Comparison of ENCODE assay signal across 9 mouse cellular contexts in genomic region chr8:83897211-83897610, GRCm38 (mm10). TPM values are rescaled to one million over a fixed set of nuclear protein-coding genes. Genes with fewer than 3 reads are reported as not detected.
A peak's percentile ranks its signal among the peaks of the same experiment; 100 is the strongest.
DNase-seq lines count a peak whose midpoint lies in the region; ATAC-seq and TF ChIP-seq lines count a peak whose summit lies in the region.
"Had no signal": no experiment of that assay in that cellular context is flagged by ENCODE, and none has a peak within 500 bp of the region (broad histone marks: within the 10 kb centered on the region; RNA-seq: fewer than 3 reads in every experiment).

No protein-coding gene starts in this region.

- H3K27ac ChIP-seq in forebrain, postnatal 0 days (ENCODE audit: low read depth, low read length): peak overlapping the region; percentile 16; the same call in 1 of the 2 replicates
- no peak overlapping the region for H3K27ac ChIP-seq in intestine, postnatal 0 days (ENCODE audit: low read depth, low read length)
- H3K27ac ChIP-seq in liver, embryonic 14.5 days: no peak overlapping the region

- no peak for TF ChIP-seq EP300 in liver, embryonic 14.5 days (IDR thresholded peaks at IDR 0.05; ENCODE audit: low read depth)

- peak overlapping the region; percentile 79 for H3K4me2 ChIP-seq in forebrain, postnatal 0 days (ENCODE audit: low read depth)
- H3K4me2 ChIP-seq in intestine, postnatal 0 days (replicated peaks; ENCODE audit: low read depth): peak overlapping the region; percentile 54
- H3K4me2 ChIP-seq in liver, embryonic 14.5 days (ENCODE audit: low read depth): peak overlapping the region; percentile 34

- no peaks in the 10 kb centered on the region; the same call in 1 of the 2 replicates for H3K27me3 ChIP-seq in forebrain, postnatal 0 days (ENCODE audit: insufficient read depth, low read length)
- peaks cover 44% of the 10 kb centered on the region for H3K27me3 ChIP-seq in intestine, postnatal 0 days (replicated peaks; ENCODE audit: control insufficient read depth, insufficient read depth, low read length)
- peaks cover 33% of the 10 kb centered on the region for H3K27me3 ChIP-seq in liver, embryonic 14.5 days (ENCODE audit: control insufficient read depth, insufficient read depth, low read length)

- ATAC-seq in forebrain, postnatal 0 days: no peak
- no peak for ATAC-seq in intestine, postnatal 0 days
- ATAC-seq in liver, embryonic 14.5 days (ENCODE audit: insufficient read depth): no peak

- 10% methylated on average over 26 of the region's 26 CpGs for WGBS in lung, adult 2 months
- WGBS in forebrain, postnatal 0 days: 1% methylated on average over 26 of the region's 26 CpGs
- 4% methylated on average over 26 of the region's 26 CpGs for WGBS in intestine, postnatal 0 days
- 6% methylated on average over 26 of the region's 26 CpGs for whole genome bisulfite sequencing in liver, embryonic 14.5 days (ENCODE audit: insufficient replicate concordance)

- H3K9me3 ChIP-seq in forebrain, postnatal 0 days (ENCODE audit: low read length): no peaks in the 10 kb centered on the region
- H3K9me3 ChIP-seq in intestine, postnatal 0 days (ENCODE audit: control insufficient read depth): no peaks in the 10 kb centered on the region
- H3K9me3 ChIP-seq in liver, embryonic 14.5 days (ENCODE audit: control insufficient read depth, low read length): no peaks in the 10 kb centered on the region

- H3K4me3 ChIP-seq in lung, adult 2 months (replicated peaks; ENCODE audit: extremely low read depth, low read depth, low read length): no peak overlapping the region
- peak overlapping the region; percentile 34 for H3K4me3 ChIP-seq in forebrain, postnatal 0 days (ENCODE audit: low read depth, low read length)
- H3K4me3 ChIP-seq in intestine, postnatal 0 days (ENCODE audit: low read depth, low read length): peak overlapping the region; percentile 17; the same call in 1 of the 2 replicates
- H3K4me3 ChIP-seq in liver, embryonic 14.5 days (ENCODE audit: insufficient read depth in 1 of 2, low read depth in 2 of 2, low read length in 2 of 2): no peak overlapping the region
- H3K4me3 ChIP-seq: myocyte had no signal

- peak; percentile 31; the same call in 1 of the 2 replicates for TF ChIP-seq CTCF in lung, adult 2 months (IDR thresholded peaks at IDR 0.05; ENCODE audit: insufficient read depth, low read length)
- TF ChIP-seq CTCF in forebrain, postnatal 0 days (IDR thresholded peaks at IDR 0.05; ENCODE audit: low read depth): peak; percentile 75
- TF ChIP-seq CTCF in intestine, postnatal 0 days (IDR thresholded peaks at IDR 0.05; ENCODE audit: low read depth): peak; percentile 67
- TF ChIP-seq CTCF in liver, embryonic 14.5 days (IDR thresholded peaks at IDR 0.05; ENCODE audit: low read depth): peak; percentile 60

- peak; percentile 35 for DNase-seq in lung, adult 2 months
- no peak for DNase-seq in lung, postnatal 25 days (ENCODE audit: low spot score)
- peak; percentile 81 to 84 for DNase-seq in cerebellum, adult 18-20 months
- peak; percentile 74 for DNase-seq in forebrain, postnatal 0 days
- DNase-seq in liver, embryonic 14.5 days (ENCODE audit: low read depth in 3 of 3, low spot score in 3 of 3): no peak
- DNase-seq in retina, embryonic 14.5 days (ENCODE audit: low spot score): peak; percentile 82
- DNase-seq in c-Kit-positive CD71-positive TER-119-positive erythroid progenitor cells, embryonic 14.5 days (ENCODE audit: low spot score): no peak

- H3K4me1 ChIP-seq in lung, adult 2 months (ENCODE audit: control insufficient read depth, insufficient read depth, low read length): peaks cover 2% of the 10 kb centered on the region; the same call in 1 of the 2 replicates
- peaks cover 13% of the 10 kb centered on the region; the same call in 1 of the 2 replicates for H3K4me1 ChIP-seq in forebrain, postnatal 0 days (ENCODE audit: insufficient read depth)
- H3K4me1 ChIP-seq in intestine, postnatal 0 days (replicated peaks; ENCODE audit: control insufficient read depth, insufficient read depth, low read length): no peaks in the 10 kb centered on the region
- H3K4me1 ChIP-seq in liver, embryonic 14.5 days (replicated peaks; ENCODE audit: control insufficient read depth in 2 of 2, insufficient read depth in 2 of 2, low read length in 1 of 2): peaks cover 0 to 4% of the 10 kb centered on the region in 2 experiments; a peak in 1 of 4 replicates

- peak overlapping the region; percentile 39 for H3K9ac ChIP-seq in forebrain, postnatal 0 days
- no peak overlapping the region for H3K9ac ChIP-seq in intestine, postnatal 0 days (ENCODE audit: low read depth, low read length)
- H3K9ac ChIP-seq in liver, embryonic 14.5 days (replicated peaks): no peak overlapping the region

- no peaks in the 10 kb centered on the region for H3K36me3 ChIP-seq in forebrain, postnatal 0 days (ENCODE audit: insufficient read depth)
- no peaks in the 10 kb centered on the region for H3K36me3 ChIP-seq in intestine, postnatal 0 days (ENCODE audit: control insufficient read depth, insufficient read depth)
- no peaks in the 10 kb centered on the region for H3K36me3 ChIP-seq in liver, embryonic 14.5 days (replicated peaks; ENCODE audit: control insufficient read depth, insufficient read depth, low read depth)

- TF ChIP-seq POLR2A in lung, adult 2 months (IDR thresholded peaks at IDR 0.05; ENCODE audit: borderline replicate concordance, extremely low read depth, low read depth, low read length): no peak

RNA-seq across cellular contexts. Expression of gene Adgrl1, which starts 2.7 kb away (rescaled TPM):
- 81.1 and 86.4 TPM in 2 replicates for polyA plus RNA-seq in lung, adult 2 months (2012; rRNA removed)
- 248 and 259 TPM in 2 replicates for total RNA-seq in forebrain, postnatal 0 days (2014; rRNA removed)
- 38.5 and 56.5 TPM in 2 replicates for polyA plus RNA-seq in forebrain, postnatal 0 days (2015; fragmentation: Nextera tagmentation; extraction: Ambion mirVana)
- polyA plus RNA-seq in intestine, postnatal 0 days (2015; fragmentation: Nextera tagmentation; extraction: Ambion mirVana): 4.4 and 5.6 TPM in 2 replicates
- 4.5 and 6.1 TPM in 2 replicates for polyA plus RNA-seq in liver, embryonic 14.5 days (2012; rRNA removed)
- polyA plus RNA-seq in liver, embryonic 14.5 days (2014; fragmentation: Nextera tagmentation; extraction: Ambion mirVana): 1.2 and 1.7 TPM in 2 replicates

RNA-seq across cellular contexts. Expression of gene Gm10644, which starts 57.8 kb away (rescaled TPM):
- 1.7 and 2.0 TPM in 2 replicates for polyA plus RNA-seq in lung, adult 2 months (2012; rRNA removed)
- total RNA-seq in forebrain, postnatal 0 days (2014; rRNA removed): 0.14 and 0.31 TPM in 2 replicates
- 0.14 and 0.40 TPM in 2 replicates for polyA plus RNA-seq in forebrain, postnatal 0 days (2015; fragmentation: Nextera tagmentation; extraction: Ambion mirVana)
- polyA plus RNA-seq in intestine, postnatal 0 days (2015; fragmentation: Nextera tagmentation; extraction: Ambion mirVana): 0.09 and 0.12 TPM in 2 replicates
- 0.30 and 0.31 TPM in 2 replicates for polyA plus RNA-seq in liver, embryonic 14.5 days (2012; rRNA removed)
- 0.09 and 0.30 TPM in 2 replicates for polyA plus RNA-seq in liver, embryonic 14.5 days (2014; fragmentation: Nextera tagmentation; extraction: Ambion mirVana)

RNA-seq across cellular contexts. Expression of gene Asf1b, which starts 58.1 kb away (rescaled TPM):
- 7.5 and 7.9 TPM in 2 replicates for polyA plus RNA-seq in lung, adult 2 months (2012; rRNA removed)
- 1.7 and 5.0 TPM in 2 replicates for total RNA-seq in forebrain, postnatal 0 days (2014; rRNA removed)
- 4.7 and 5.1 TPM in 2 replicates for polyA plus RNA-seq in forebrain, postnatal 0 days (2015; fragmentation: Nextera tagmentation; extraction: Ambion mirVana)
- 13.8 and 16.0 TPM in 2 replicates for polyA plus RNA-seq in intestine, postnatal 0 days (2015; fragmentation: Nextera tagmentation; extraction: Ambion mirVana)
- polyA plus RNA-seq in liver, embryonic 14.5 days (2012; rRNA removed): 92.7 and 98.5 TPM in 2 replicates
- 130 and 138 TPM in 2 replicates for polyA plus RNA-seq in liver, embryonic 14.5 days (2014; fragmentation: Nextera tagmentation; extraction: Ambion mirVana)

Comparison
In these comparisons a context has a peak if more than half of its experiments do, and no peak if none do; other contexts are left out.
1. DNase-seq: peak in lung, adult 2 months (single experiment), cerebellum, adult 18-20 months (2 of 2), forebrain, postnatal 0 days (single experiment) and retina, embryonic 14.5 days (single experiment); none in lung, postnatal 25 days (single experiment), liver, embryonic 14.5 days (0 of 3) and c-Kit-positive CD71-positive TER-119-positive erythroid progenitor cells, embryonic 14.5 days (single experiment).
2. H3K4me3 ChIP-seq: peak in forebrain, postnatal 0 days (single experiment) and intestine, postnatal 0 days (single experiment); none in lung, adult 2 months (single experiment) and liver, embryonic 14.5 days (0 of 2).
3. Peak in every context shown above with its lines, with median percentiles within 50 percentile points of each other: CTCF ChIP-seq and H3K4me2 ChIP-seq.